Mouse (Mus musculus): Measurements from ENCODE around the gene Hyou1. TPM values are rescaled to one million over a fixed set of nuclear protein-coding genes. Genes with fewer than 3 reads are reported as not detected.
"Not testable (repeated sequence)": the region's sequence is repeated elsewhere in the genome, so short reads cannot be mapped to it uniquely, and the experiment has no call there.

Gene Hyou1
- polyA plus RNA-seq, 1 experiment, result 56.7 TPM

DNA sequence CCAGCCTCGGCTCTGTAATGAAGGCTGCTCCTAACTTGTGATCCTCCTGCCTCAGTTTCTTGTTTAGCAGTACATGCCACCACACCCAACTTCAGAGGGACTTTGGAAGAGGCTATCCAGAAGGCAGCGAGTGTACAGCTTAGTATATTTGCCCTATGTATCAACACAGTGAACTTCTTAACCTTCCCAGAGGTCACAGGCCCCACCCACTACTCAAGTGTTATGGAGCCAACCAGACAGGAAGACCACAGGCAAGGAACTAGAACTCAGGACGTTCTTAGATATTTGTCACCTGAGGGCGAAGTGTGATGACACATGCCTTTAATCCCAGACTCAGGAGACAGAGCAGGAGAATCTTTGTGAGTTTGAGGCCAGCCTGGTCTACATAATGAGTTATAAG, 31.7 kb upstream of the Hyou1 start:
- TF ChIP-seq POLR2A (IDR thresholded peaks at IDR 0.05; ENCODE audit: extremely low read depth, insufficient read depth, low read length) (no peak), CTCF (IDR thresholded peaks at IDR 0.05; ENCODE audit: extremely low read depth, insufficient read depth, low read length) (no peak)
- Histone ChIP-seq H3K4me1 (ENCODE audit: control insufficient read depth, insufficient read depth, low read length) (no peaks in the 10 kb centered on the region; the same call in 1 of the 2 replicates), H3K4me3 (ENCODE audit: insufficient read depth, low read length) (no peak overlapping the region), H3K27ac (ENCODE audit: insufficient read depth, low read length) (no peak overlapping the region)

DNA sequence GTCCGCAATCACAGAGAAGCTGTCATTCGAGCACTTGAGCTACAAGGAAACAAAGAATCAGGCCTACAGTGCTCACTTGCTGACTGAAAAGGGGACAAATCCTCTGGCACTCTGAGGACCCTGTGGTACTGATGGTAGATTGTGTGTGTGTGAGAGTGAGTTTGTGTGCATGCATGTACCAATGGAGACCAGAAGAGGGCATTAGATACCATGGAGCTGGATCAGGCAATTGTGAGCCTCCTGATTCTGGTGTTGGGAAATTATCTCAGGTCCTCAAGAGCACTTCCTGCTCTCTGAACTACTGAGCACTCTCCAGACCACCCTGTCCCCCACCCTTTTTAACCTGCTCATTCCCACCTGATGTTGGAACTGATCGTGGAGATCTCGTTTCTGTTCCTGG, 30.7 kb upstream of the Hyou1 start:
- Histone ChIP-seq H3K27ac (ENCODE audit: insufficient read depth, low read length) (no peak overlapping the region), H3K4me1 (ENCODE audit: control insufficient read depth, insufficient read depth, low read length) (no peaks in the 10 kb centered on the region; the same call in 1 of the 2 replicates), H3K4me3 (ENCODE audit: insufficient read depth, low read length) (no peak overlapping the region)
- TF ChIP-seq POLR2A (IDR thresholded peaks at IDR 0.05; ENCODE audit: extremely low read depth, insufficient read depth, low read length) (no peak), CTCF (IDR thresholded peaks at IDR 0.05; ENCODE audit: extremely low read depth, insufficient read depth, low read length) (no peak)

DNA sequence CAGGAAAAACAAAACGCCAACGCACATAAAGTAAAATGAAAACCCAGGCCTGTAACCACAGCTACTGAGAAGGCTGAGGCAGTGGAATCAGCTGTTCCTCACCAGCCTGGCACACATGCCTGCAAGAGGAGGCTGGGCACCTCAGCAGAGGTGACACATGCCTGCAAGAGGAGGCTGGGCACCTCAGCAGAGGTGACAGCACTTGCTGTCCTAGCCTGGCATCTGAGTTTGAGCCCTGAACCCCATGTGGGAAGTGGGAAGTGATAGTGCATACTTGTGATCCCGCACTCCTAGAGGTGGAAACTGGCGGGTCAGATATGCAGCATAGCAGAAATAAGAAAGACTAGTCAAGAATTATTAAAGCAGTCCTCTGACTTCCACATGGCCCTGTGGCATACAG, 27.9 kb upstream of the Hyou1 start:
- Histone ChIP-seq H3K27ac (ENCODE audit: insufficient read depth, low read length) (no peak overlapping the region), H3K4me3 (ENCODE audit: insufficient read depth, low read length) (no peak overlapping the region), H3K4me1 (ENCODE audit: control insufficient read depth, insufficient read depth, low read length) (no peaks in the 10 kb centered on the region; the same call in 1 of the 2 replicates)
- no peak for TF ChIP-seq CTCF (IDR thresholded peaks at IDR 0.05; ENCODE audit: extremely low read depth, insufficient read depth, low read length)
- no peak for TF ChIP-seq POLR2A (IDR thresholded peaks at IDR 0.05; ENCODE audit: extremely low read depth, insufficient read depth, low read length)

DNA sequence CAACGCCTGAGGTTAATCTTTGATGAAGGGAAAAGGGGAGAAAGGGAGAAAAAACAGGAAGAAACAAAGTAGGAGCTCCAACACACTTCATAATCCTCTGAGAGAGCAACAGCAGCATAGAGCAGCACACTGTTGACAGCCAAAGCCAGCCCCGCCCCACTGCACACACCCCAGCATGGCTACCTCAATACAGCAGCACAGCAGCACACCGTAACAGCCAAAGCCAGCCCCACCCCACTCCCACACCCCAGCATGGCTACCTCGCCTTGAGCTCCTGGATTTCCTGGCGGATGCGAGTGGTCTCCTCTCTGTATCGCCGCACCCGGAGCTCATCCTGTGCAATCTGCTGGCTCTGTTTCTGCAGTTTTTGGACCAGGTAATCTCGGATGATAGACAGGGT, 27.0 kb upstream of the Hyou1 start:
- H3K4me3 ChIP-seq (ENCODE audit: insufficient read depth, low read length), result no peak overlapping the region
- no peak for TF ChIP-seq POLR2A (IDR thresholded peaks at IDR 0.05; ENCODE audit: extremely low read depth, insufficient read depth, low read length)
- TF ChIP-seq CTCF (IDR thresholded peaks at IDR 0.05; ENCODE audit: extremely low read depth, insufficient read depth, low read length), result no peak
- H3K4me1 ChIP-seq (ENCODE audit: control insufficient read depth, insufficient read depth, low read length), result no peaks in the 10 kb centered on the region; the same call in 1 of the 2 replicates
- no peak overlapping the region for H3K27ac ChIP-seq (ENCODE audit: insufficient read depth, low read length)

DNA sequence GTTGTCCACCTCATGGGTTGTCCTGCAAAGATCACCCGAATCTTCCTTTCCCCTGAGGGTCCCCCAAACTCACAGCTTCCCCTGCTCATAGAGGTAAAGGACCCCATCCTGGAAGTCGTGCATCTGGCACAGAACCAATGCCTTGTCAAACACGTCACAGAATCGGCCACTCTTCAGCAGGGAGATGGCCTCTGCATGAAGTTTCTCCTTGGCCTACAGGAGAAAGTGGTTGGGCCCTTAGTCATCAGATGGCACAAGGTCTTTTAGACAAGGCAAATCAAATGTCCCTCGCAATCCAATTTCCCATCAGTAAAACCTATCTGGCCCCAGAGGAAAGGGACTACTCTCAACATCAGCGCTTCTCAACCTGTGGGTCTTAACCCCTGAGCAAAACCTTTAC, 26.1 kb upstream of the Hyou1 start:
- TF ChIP-seq POLR2A (IDR thresholded peaks at IDR 0.05; ENCODE audit: extremely low read depth, insufficient read depth, low read length) (no peak), CTCF (IDR thresholded peaks at IDR 0.05; ENCODE audit: extremely low read depth, insufficient read depth, low read length) (no peak)
- no peaks in the 10 kb centered on the region; the same call in 1 of the 2 replicates for H3K4me1 ChIP-seq (ENCODE audit: control insufficient read depth, insufficient read depth, low read length)
- H3K4me3 ChIP-seq (ENCODE audit: insufficient read depth, low read length), result no peak overlapping the region
- H3K27ac ChIP-seq (ENCODE audit: insufficient read depth, low read length), result no peak overlapping the region

DNA sequence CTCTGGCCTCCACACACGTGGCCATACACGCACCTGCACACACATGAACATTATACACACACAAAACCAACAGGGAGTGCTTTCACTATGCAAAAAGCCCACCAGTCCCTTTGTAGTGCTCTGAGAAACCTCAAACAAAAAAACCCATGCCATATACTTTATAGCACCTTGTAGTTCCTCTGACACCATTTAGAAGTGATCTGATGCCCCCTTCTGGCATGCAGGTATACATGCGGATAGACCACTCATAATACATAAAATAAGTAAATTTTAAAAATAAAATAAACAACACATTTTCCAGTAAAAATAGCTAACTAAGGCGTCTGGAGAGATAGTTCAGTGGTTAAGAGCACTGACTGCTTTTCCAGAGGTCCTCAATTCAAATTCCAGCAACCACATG, 22.1 kb upstream of the Hyou1 start:
- no peak overlapping the region for H3K4me3 ChIP-seq (ENCODE audit: insufficient read depth, low read length)
- H3K27ac ChIP-seq (ENCODE audit: insufficient read depth, low read length), result no peak overlapping the region
- peaks cover 2% of the 10 kb centered on the region; the same call in 1 of the 2 replicates for H3K4me1 ChIP-seq (ENCODE audit: control insufficient read depth, insufficient read depth, low read length)
- TF ChIP-seq POLR2A (IDR thresholded peaks at IDR 0.05; ENCODE audit: extremely low read depth, insufficient read depth, low read length) (no peak), CTCF (IDR thresholded peaks at IDR 0.05; ENCODE audit: extremely low read depth, insufficient read depth, low read length) (no peak)

DNA sequence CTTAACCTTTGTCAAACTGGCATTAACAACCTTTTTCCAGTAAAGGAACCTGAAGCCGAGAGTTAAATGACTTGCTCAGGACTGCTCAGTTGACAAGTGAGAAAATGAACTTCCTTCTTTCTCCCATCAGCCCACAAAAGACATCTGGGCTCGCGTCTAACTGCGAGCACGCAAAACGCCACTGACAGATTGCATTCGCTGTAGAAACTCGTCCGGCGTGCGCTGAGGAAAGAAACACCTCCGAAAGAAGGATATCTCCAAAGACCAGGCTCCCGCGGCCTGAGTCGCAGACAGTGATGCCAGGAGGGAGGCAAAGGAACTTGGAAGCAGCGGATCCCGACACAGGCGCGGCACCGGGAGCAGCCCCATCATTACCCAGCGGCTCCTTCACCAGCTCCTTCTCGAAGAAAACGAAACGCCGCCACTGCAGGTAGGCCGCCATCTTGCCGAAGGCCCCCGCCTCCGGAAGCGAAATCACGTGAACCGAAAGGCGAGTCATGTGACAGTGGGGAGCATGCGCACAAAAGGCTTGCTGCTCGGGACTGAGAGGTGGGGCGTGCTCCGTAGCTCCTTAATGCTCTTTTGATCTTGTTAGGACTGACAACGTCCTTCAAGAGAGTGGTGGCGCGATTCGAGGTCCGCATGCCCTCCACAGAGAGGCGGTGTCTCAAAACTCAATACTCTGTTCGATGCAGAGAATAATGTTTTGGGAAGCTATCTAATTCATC, 17.9 kb upstream of the Hyou1 start, which contains the start of gene Vps11:
Vps11 (minus strand) TSS at position 481 of the 728 bp plus-strand sequence.
- H3K4me3 ChIP-seq (ENCODE audit: insufficient read depth, low read length), result peak within 1 kb of the TSS; percentile 80
- TF ChIP-seq CTCF (IDR thresholded peaks at IDR 0.05; ENCODE audit: extremely low read depth, insufficient read depth, low read length), result no peak
- TF ChIP-seq POLR2A (IDR thresholded peaks at IDR 0.05; ENCODE audit: extremely low read depth, insufficient read depth, low read length), result peak; percentile 97
- H3K27ac ChIP-seq (ENCODE audit: insufficient read depth, low read length), result 0 out of 2 replicates have a peak within 1 kb of the TSS, but pooled peaks have one; percentile 32
- H3K4me1 ChIP-seq (ENCODE audit: control insufficient read depth, insufficient read depth, low read length), result peaks cover 2% of the 10 kb centered on the region; the same call in 1 of the 2 replicates

DNA sequence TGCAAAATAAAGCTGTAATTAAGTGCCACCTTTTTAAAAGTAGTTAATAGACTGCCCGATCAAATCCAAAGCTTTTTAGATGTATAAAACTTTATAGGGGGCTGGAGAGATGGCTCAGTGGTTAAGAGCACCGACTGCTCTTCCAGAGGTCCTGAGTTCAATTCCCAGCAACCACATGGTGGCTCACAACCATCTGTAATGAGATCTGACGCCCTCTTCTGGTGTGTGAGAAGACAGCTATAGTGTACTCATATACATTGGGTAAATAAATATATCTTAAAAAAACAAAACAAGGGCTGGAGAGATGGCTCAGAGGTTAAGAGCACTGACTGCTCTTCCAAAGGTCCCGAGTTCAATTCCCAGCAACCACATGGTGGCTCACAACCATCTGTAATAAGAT, 17.4 kb upstream of the Hyou1 start:
- not testable (repeated sequence) for H3K4me1 ChIP-seq (ENCODE audit: control insufficient read depth, insufficient read depth, low read length); H3K27ac ChIP-seq (ENCODE audit: insufficient read depth, low read length)
- H3K4me3 ChIP-seq (ENCODE audit: insufficient read depth, low read length), result peak overlapping the region; percentile 80

DNA sequence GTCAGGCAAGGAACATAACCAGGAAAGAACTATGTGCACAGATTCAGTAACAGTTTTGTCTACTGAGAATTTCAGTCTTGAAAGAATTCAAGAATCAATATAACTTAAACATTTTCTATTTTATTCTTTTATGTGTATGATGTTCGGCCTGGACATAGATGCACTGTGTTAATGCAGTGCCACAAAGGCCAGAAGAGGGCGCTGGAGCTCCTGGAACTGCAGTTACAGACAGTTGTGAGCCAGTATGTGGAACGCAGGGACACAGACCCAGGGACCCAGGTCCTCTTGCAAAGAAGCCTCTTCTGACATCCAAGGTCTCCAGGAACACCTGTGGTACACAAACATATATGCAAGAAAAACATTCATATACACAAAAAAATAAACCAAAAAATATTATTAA, 14.8 kb upstream of the Hyou1 start:
- Histone ChIP-seq H3K27ac (ENCODE audit: insufficient read depth, low read length) (no peak overlapping the region), H3K4me3 (ENCODE audit: insufficient read depth, low read length) (no peak overlapping the region), H3K4me1 (ENCODE audit: control insufficient read depth, insufficient read depth, low read length) (peaks cover 2% of the 10 kb centered on the region; the same call in 1 of the 2 replicates)
- TF ChIP-seq POLR2A (IDR thresholded peaks at IDR 0.05; ENCODE audit: extremely low read depth, insufficient read depth, low read length) (no peak), CTCF (IDR thresholded peaks at IDR 0.05; ENCODE audit: extremely low read depth, insufficient read depth, low read length) (0 out of 2 replicates have a peak, but pooled peaks have one; percentile 16)

DNA sequence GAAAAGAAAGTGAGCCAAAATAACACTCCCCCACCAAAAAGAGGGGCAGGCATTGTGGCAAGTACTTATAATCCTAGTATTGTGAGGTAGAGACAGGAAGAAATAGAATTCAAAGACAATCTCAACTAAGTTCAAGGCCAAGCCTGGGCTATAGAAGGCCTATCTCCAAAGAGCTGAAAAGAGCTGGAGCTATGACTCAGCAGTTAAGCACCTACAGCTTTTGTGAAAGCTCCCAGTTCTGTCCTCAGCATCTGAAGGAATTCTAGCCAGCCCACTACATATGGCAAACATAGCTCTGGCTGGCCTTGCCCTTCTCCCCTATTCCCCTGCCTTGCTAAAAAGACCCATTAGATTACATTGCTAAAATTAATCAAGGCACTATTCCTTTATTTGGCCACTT, 5.9 kb upstream of the Hyou1 start:
- no peak overlapping the region for H3K4me3 ChIP-seq (ENCODE audit: insufficient read depth, low read length)
- H3K27ac ChIP-seq (ENCODE audit: insufficient read depth, low read length), result no peak overlapping the region
- no peaks in the 10 kb centered on the region for H3K4me1 ChIP-seq (ENCODE audit: control insufficient read depth, insufficient read depth, low read length)
- TF ChIP-seq POLR2A (IDR thresholded peaks at IDR 0.05; ENCODE audit: extremely low read depth, insufficient read depth, low read length) (no peak), CTCF (IDR thresholded peaks at IDR 0.05; ENCODE audit: extremely low read depth, insufficient read depth, low read length) (no peak)

All from cortical plate, adult 2 months (tissue).